Mouse (Mus musculus) retina, embryonic 14.5 days (tissue): ENCODE measurements around the gene Pax7.

Experiments
- DNase-seq: peaks from one replicate; pipeline ENCODE4 v3.0.0-alpha.2; 2015; ENCODE audit warnings: low spot score

Pax7 gene

GRCm38 (mm10) chr4:139810762-139811438, 22.4 kb downstream of the Pax7 start:
- DNase-seq: no peak

GRCm38 (mm10) chr4:139809381-139809820, 23.9 kb downstream of the Pax7 start:
- DNase-seq: peak; percentile 77

GRCm38 (mm10) chr4:139807820-139808219, 25.5 kb downstream of the Pax7 start:
- no peak for DNase-seq

GRCm38 (mm10) chr4:139807191-139807808, 26.0 kb downstream of the Pax7 start:
- peak; percentile 78 for DNase-seq

GRCm38 (mm10) chr4:139804896-139805295, 28.4 kb downstream of the Pax7 start:
- DNase-seq: no peak

GRCm38 (mm10) chr4:139803981-139804380, 29.3 kb downstream of the Pax7 start:
- DNase-seq: no peak

- no peak for DNase-seq
Measured at GRCm38 (mm10) chr4:139799436-139800100, 33.8 kb downstream of the Pax7 start.

GRCm38 (mm10) chr4:139797344-139797743, 36.0 kb downstream of the Pax7 start:
- no peak for DNase-seq

- no peak for DNase-seq
Measured at GRCm38 (mm10) chr4:139796115-139796514, 37.2 kb downstream of the Pax7 start.

GRCm38 (mm10) chr4:139791168-139791567, 42.2 kb downstream of the Pax7 start:
- DNase-seq: no peak

GRCm38 (mm10) chr4:139789772-139790171, 43.6 kb downstream of the Pax7 start:
- peak; percentile 64 for DNase-seq

GRCm38 (mm10) chr4:139782926-139783467, 50.3 kb downstream of the Pax7 start:
- DNase-seq: no peak

GRCm38 (mm10) chr4:139771125-139771631, 62.1 kb downstream of the Pax7 start:
- DNase-seq: no peak

- DNase-seq: no peak
Measured at GRCm38 (mm10) chr4:139767823-139768222, 65.5 kb downstream of the Pax7 start.

- no peak for DNase-seq
Measured at GRCm38 (mm10) chr4:139767115-139767718, 66.1 kb downstream of the Pax7 start.

GRCm38 (mm10) chr4:139761911-139762310, 71.4 kb downstream of the Pax7 start:
- DNase-seq: peak; percentile 42

GRCm38 (mm10) chr4:139760736-139761135, 72.6 kb downstream of the Pax7 start:
- DNase-seq: no peak

GRCm38 (mm10) chr4:139758512-139759340, 74.6 kb downstream of the Pax7 start:
- DNase-seq: peak; percentile 75

- peak; percentile 43 for DNase-seq
Measured at GRCm38 (mm10) chr4:139756931-139757330, 76.4 kb downstream of the Pax7 start.

GRCm38 (mm10) chr4:139754148-139754710, 79.1 kb downstream of the Pax7 start:
- no peak for DNase-seq

- no peak for DNase-seq
Measured at GRCm38 (mm10) chr4:139750926-139751325, 82.4 kb downstream of the Pax7 start.
